ENCODE assay signal across 8 mouse cellular contexts in the genomic region with DNA sequence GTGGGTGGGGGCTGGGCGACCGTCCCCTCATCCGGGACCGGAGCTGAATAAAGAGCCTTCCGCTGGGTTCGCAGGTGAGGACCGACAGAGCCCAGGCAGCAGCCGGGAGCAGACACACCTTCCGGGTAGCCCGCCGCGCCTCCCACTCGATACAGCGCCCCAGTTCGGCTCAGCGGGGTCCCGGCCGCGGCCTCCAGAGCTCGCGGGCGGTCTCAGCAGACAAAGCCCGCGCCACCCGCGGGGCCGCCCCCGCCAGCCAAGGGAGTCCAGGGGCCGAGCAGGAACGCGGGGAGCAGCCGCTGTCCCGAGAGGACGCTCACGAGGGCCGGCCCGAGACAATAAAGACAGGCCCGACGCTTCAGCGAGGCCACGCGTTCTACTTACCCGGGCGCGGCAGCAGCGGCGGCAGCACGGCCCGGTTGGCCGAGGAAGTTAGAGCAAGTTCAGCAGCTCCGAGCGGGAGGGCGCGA. TPM values are rescaled to one million over a fixed set of nuclear protein-coding genes. Genes with fewer than 3 reads are reported as not detected.
DNase-seq lines count a peak whose midpoint lies in the region; ATAC-seq and TF ChIP-seq lines count a peak whose summit lies in the region.

A gene (minus strand): TSS at position 416 of the 470 bp plus-strand sequence.

- TF ChIP-seq POLR2A in heart, adult 2 months (IDR thresholded peaks at IDR 0.05; ENCODE audit: insufficient read depth, low read depth, low read length): peak; percentile 70; the same call in 1 of the 2 replicates

- H3K4me1 ChIP-seq in heart, adult 2 months (ENCODE audit: control insufficient read depth, insufficient read depth, low read length): peaks cover 19% of the 10 kb centered on the region
- H3K4me1 ChIP-seq in E14TG2a.4 (replicated peaks; ENCODE audit: low read depth, low read length): peaks cover 72% of the 10 kb centered on the region
- H3K4me1 ChIP-seq in forebrain, embryonic 11.5 days (replicated peaks; ENCODE audit: control insufficient read depth, insufficient read depth, low read length): peaks cover 27% of the 10 kb centered on the region
- peaks cover 54% of the 10 kb centered on the region for H3K4me1 ChIP-seq in hindbrain, embryonic 10.5 days (replicated peaks)
- H3K4me1 ChIP-seq in liver, embryonic 11.5 days (replicated peaks; ENCODE audit: control insufficient read depth, insufficient read depth, low read length): peaks cover 40% of the 10 kb centered on the region
- peaks cover 33% of the 10 kb centered on the region for H3K4me1 ChIP-seq in stomach, embryonic 15.5 days

- no peak for DNase-seq in heart, adult 2 months
- DNase-seq in heart, adult 11 months: no peak
- DNase-seq in forebrain, embryonic 11.5 days (ENCODE audit: low spot score): no peak
- DNase-seq in hindbrain, embryonic 10.5 days (ENCODE audit: low spot score): no peak
- DNase-seq in liver, embryonic 11.5 days (ENCODE audit: low spot score): no peak
- no peak for DNase-seq in cerebellum, postnatal 25 days

- H3K27ac ChIP-seq in heart, adult 2 months: peak within 1 kb of the TSS; percentile 93
- peak within 1 kb of the TSS; percentile 53; the same call in 1 of the 2 replicates for H3K27ac ChIP-seq in forebrain, embryonic 11.5 days (ENCODE audit: low read depth, low read length)
- H3K27ac ChIP-seq in hindbrain, embryonic 10.5 days: peak within 1 kb of the TSS; percentile 97
- H3K27ac ChIP-seq in liver, embryonic 11.5 days (ENCODE audit: low read depth, low read length): peak within 1 kb of the TSS; percentile 92
- H3K27ac ChIP-seq in stomach, embryonic 15.5 days: peak within 1 kb of the TSS; percentile 95

- H3K4me2 ChIP-seq in forebrain, embryonic 11.5 days (ENCODE audit: low read depth, low read length, severe bottlenecking): peak within 1 kb of the TSS; percentile 64
- H3K4me2 ChIP-seq in liver, embryonic 11.5 days: peak within 1 kb of the TSS; percentile 73
- H3K4me2 ChIP-seq in stomach, embryonic 15.5 days: peak within 1 kb of the TSS; percentile 82

- no peak for TF ChIP-seq CTCF in heart, adult 2 months (IDR thresholded peaks at IDR 0.05)
- TF ChIP-seq CTCF in E14TG2a.4 (conservative IDR thresholded peaks at IDR 0.05; ENCODE audit: low read length): no peak

- no peak for ATAC-seq in forebrain, embryonic 11.5 days (replicated peaks; ENCODE audit: low FRiP score)
- ATAC-seq in liver, embryonic 11.5 days (replicated peaks; ENCODE audit: low FRiP score): peak; percentile 37
- peak; percentile 49 for ATAC-seq in stomach, embryonic 15.5 days (ENCODE audit: insufficient read depth, low FRiP score, low read depth)

- peak within 1 kb of the TSS; percentile 96 for H3K4me3 ChIP-seq in heart, adult 2 months
- H3K4me3 ChIP-seq in E14TG2a.4 (replicated peaks; ENCODE audit: low read length): peak within 1 kb of the TSS; percentile 98
- peak within 1 kb of the TSS; percentile 87 for H3K4me3 ChIP-seq in forebrain, embryonic 11.5 days (ENCODE audit: low read depth, low read length)
- H3K4me3 ChIP-seq in hindbrain, embryonic 10.5 days: peak within 1 kb of the TSS; percentile 75
- peak within 1 kb of the TSS; percentile 70 for H3K4me3 ChIP-seq in liver, embryonic 11.5 days (ENCODE audit: low read depth, low read length)
- H3K4me3 ChIP-seq in stomach, embryonic 15.5 days (replicated peaks): peak within 1 kb of the TSS; percentile 81

- peaks cover 2% of the 10 kb centered on the region for H3K36me3 ChIP-seq in heart, adult 2 months (ENCODE audit: control insufficient read depth, insufficient read depth, low read length)
- no peaks in the 10 kb centered on the region for H3K36me3 ChIP-seq in E14TG2a.4 (ENCODE audit: insufficient read depth, low read length)
- H3K36me3 ChIP-seq in forebrain, embryonic 11.5 days (ENCODE audit: control insufficient read depth, insufficient read depth, low read length): no peaks in the 10 kb centered on the region
- no peaks in the 10 kb centered on the region for H3K36me3 ChIP-seq in hindbrain, embryonic 10.5 days
- H3K36me3 ChIP-seq in liver, embryonic 11.5 days (ENCODE audit: control insufficient read depth, insufficient read depth, low read length): no peaks in the 10 kb centered on the region
- no peaks in the 10 kb centered on the region for H3K36me3 ChIP-seq in stomach, embryonic 15.5 days

- intact Hi-C loops in heart, adult 2 months (cut with DNase I): no loop called here

- no peaks in the 10 kb centered on the region for H3K9me3 ChIP-seq in E14TG2a.4 (ENCODE audit: low read length)
- H3K9me3 ChIP-seq in forebrain, embryonic 11.5 days (ENCODE audit: control insufficient read depth, low read length): no peaks in the 10 kb centered on the region
- H3K9me3 ChIP-seq in hindbrain, embryonic 10.5 days: no peaks in the 10 kb centered on the region
- H3K9me3 ChIP-seq in liver, embryonic 11.5 days (ENCODE audit: control insufficient read depth, low read length): no peaks in the 10 kb centered on the region
- no peaks in the 10 kb centered on the region for H3K9me3 ChIP-seq in stomach, embryonic 15.5 days

- peak within 1 kb of the TSS; percentile 90 for H3K9ac ChIP-seq in heart, adult 2 months (ENCODE audit: low read depth, low read length)
- peak within 1 kb of the TSS; percentile 92 for H3K9ac ChIP-seq in forebrain, embryonic 11.5 days (ENCODE audit: low read length)
- H3K9ac ChIP-seq in liver, embryonic 11.5 days (ENCODE audit: low read depth, low read length): peak within 1 kb of the TSS; percentile 82
- peak within 1 kb of the TSS; percentile 92 for H3K9ac ChIP-seq in stomach, embryonic 15.5 days

- 0 out of 2 replicates have a peak, but pooled peaks cover 7% of the 10 kb centered on the region for H3K79me2 ChIP-seq in heart, adult 2 months (replicated peaks; ENCODE audit: control insufficient read depth, insufficient read depth, low read length)

- under 1% methylated on average over 50 of the region's 54 CpGs for WGBS in heart, adult 2 months
- under 1% methylated on average over 38 of the region's 54 CpGs for WGBS in forebrain, embryonic 11.5 days
- under 1% methylated on average over 54 of the region's 54 CpGs for WGBS in hindbrain, embryonic 10.5 days
- WGBS in liver, embryonic 11.5 days: under 1% methylated on average over 53 of the region's 54 CpGs
- WGBS in stomach, embryonic 15.5 days: under 1% methylated on average over 52 of the region's 54 CpGs

- TF ChIP-seq EP300 in heart, adult 2 months (IDR thresholded peaks at IDR 0.05; ENCODE audit: insufficient read depth, low read depth, low read length): no peak

- H3K27me3 ChIP-seq in heart, adult 2 months (ENCODE audit: control insufficient read depth, insufficient read depth, low read length): no peaks in the 10 kb centered on the region
- no peaks in the 10 kb centered on the region for H3K27me3 ChIP-seq in E14TG2a.4 (ENCODE audit: insufficient read depth, low read length)
- no peaks in the 10 kb centered on the region for H3K27me3 ChIP-seq in forebrain, embryonic 11.5 days (ENCODE audit: control insufficient read depth, insufficient read depth, low read length)
- H3K27me3 ChIP-seq in hindbrain, embryonic 10.5 days (ENCODE audit: insufficient read depth, poor library complexity, severe bottlenecking): peaks cover 16% of the 10 kb centered on the region
- no peaks in the 10 kb centered on the region for H3K27me3 ChIP-seq in liver, embryonic 11.5 days (replicated peaks; ENCODE audit: control insufficient read depth, insufficient read depth, low read length)
- no peaks in the 10 kb centered on the region for H3K27me3 ChIP-seq in stomach, embryonic 15.5 days (replicated peaks)

RNA-seq across cellular contexts. Expression of the gene that starts here (rescaled TPM):
- 10 to 100 TPM; 11.8 to 18.6 TPM for total RNA-seq in heart, adult 2 months (2021)
- polyA plus RNA-seq in heart, adult 2 months (2012; rRNA removed): 25.7 and 26.4 TPM in 2 replicates
- polyA plus RNA-seq in forebrain, embryonic 11.5 days (2014; fragmentation: Nextera tagmentation; extraction: Ambion mirVana): 87.8 and 96.1 TPM in 2 replicates
- polyA plus RNA-seq in hindbrain, embryonic 10.5 days (2016; fragmentation: Nextera tagmentation; extraction: Ambion mirVana): 95.5 and 95.7 TPM in 2 replicates
- polyA plus RNA-seq in liver, embryonic 11.5 days (2014; fragmentation: Nextera tagmentation; extraction: Ambion mirVana): 65.3 and 68.1 TPM in 2 replicates
- 67.5 and 72.3 TPM in 2 replicates for polyA plus RNA-seq in stomach, embryonic 15.5 days (2015; fragmentation: Nextera tagmentation; extraction: Ambion mirVana)
